Mouse (Mus musculus): Measurements from ENCODE around the gene Pitpnm2.

DNA sequence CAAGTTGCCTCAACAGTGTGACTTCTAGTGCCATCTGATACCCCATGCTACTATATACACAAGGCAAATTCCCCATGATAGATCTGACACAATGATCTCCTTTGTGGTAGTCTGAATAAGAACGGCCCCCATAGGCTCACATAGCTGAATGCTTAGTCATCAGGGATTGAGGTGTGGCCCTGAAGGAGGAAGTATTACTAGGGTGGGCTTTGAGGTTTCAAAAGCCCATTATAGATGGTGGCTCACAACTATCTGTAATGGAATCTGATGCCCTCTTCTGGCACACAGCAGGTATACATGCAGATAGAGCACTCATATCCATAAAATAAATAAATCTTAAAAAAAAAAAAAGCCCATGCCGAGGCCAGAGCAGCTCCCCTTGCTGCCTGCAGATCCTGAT, 9.6 kb upstream of the Pitpnm2 start:
- TF ChIP-seq CTCF (IDR thresholded peaks at IDR 0.05; ENCODE audit: extremely low read depth, insufficient read length, insufficient replicate concordance, low read depth, low read length), result no peak
- no peak for TF ChIP-seq POLR2A (IDR thresholded peaks at IDR 0.05; ENCODE audit: low read depth, low read length)
